Mouse (Mus musculus) adrenal gland, postnatal 14 days (tissue): ENCODE measurements around the gene Hist1h3d. TPM values are rescaled to one million over a fixed set of nuclear protein-coding genes. Genes with fewer than 3 reads are reported as not detected.
"Not testable (repeated sequence)": the region's sequence is repeated elsewhere in the genome, so short reads cannot be mapped to it uniquely, and the experiment has no call there.

Experiments used
- DNase-seq: peaks from one replicate; pipeline ENCODE4 v3.0.0; 2021; ENCODE audit warnings: mixed read lengths
- long read RNA-seq, 2 experiments: library from polyadenylated mRNA; stranded (forward); transcript quantifications; one replicate each; pipeline ENCODE4 v2.0.0; 2021
- total RNA-seq: library from RNA; stranded (reverse); gene quantifications from 2 replicates; pipeline ENCODE4 v1.2.3, GENCODE M21; 2021

The Hist1h3d gene
- total RNA-seq, result 27.2 and 39.2 TPM in 2 replicates
- long read RNA-seq, experiment 1, result 0 reads
- long read RNA-seq, experiment 2, partial matches to known transcripts, result 0 of 1 reads
- long read RNA-seq, experiment 2, other reads (novel, unspliced or antisense), result 0 of 1 reads

DNA sequence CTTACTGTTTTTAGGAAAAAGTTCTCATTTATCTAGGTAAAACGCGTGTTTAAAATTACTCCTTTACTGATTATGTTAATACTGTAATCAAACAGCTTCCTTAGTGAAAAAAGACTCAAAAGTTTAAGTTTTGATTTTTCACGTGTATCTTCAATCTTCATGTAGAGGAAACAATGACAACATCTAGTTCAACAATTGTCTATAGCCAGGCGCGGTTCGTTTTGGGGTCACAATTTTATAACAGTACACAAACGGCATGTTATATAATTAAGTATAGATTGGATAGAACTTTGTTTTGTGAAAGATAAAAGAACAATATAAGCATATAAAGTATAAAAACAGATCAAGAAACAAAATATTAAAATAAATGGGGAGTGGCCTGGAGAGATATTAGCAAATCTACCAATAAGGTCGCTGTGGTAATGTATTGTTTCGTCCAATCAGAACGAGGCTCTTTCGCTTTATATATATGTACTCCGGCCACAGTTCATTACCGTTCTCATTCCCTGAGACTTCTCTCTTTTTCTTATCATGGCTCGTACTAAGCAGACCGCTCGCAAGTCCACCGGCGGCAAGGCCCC, at the start of gene Hist1h3d:
Gene Hist1h3d, plus strand, starts transcription at position 493 of the 581 bp plus-strand sequence.
- DNase-seq, result peak; percentile 53

- no peak for DNase-seq
Measured at GRCm38 (mm10) chr13:23525901-23526300, 49.7 kb upstream of the Hist1h3d start.

- DNase-seq, result peak; percentile 93
Measured at GRCm38 (mm10) chr13:23526312-23526711, 49.3 kb upstream of the Hist1h3d start.

DNA sequence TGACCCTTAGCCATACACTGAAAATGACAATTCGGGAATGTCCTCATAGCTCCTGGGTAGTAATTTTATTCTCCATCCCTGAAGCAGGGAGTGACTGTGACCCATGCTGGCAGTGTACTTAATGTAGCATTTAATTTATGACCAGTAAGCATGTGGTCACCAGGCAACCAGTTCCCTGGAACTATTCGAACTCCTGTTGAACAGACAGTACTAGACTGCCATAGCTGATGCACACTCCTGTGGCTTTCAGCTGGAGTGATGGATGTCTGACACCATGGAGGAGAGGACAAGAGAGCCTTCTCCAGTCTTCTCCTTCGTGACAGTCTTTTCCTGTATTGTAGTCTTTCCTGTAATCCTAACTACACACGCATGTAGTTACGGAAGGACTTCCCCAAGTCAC, 46.6 kb upstream of the Hist1h3d start:
- no peak for DNase-seq

DNA sequence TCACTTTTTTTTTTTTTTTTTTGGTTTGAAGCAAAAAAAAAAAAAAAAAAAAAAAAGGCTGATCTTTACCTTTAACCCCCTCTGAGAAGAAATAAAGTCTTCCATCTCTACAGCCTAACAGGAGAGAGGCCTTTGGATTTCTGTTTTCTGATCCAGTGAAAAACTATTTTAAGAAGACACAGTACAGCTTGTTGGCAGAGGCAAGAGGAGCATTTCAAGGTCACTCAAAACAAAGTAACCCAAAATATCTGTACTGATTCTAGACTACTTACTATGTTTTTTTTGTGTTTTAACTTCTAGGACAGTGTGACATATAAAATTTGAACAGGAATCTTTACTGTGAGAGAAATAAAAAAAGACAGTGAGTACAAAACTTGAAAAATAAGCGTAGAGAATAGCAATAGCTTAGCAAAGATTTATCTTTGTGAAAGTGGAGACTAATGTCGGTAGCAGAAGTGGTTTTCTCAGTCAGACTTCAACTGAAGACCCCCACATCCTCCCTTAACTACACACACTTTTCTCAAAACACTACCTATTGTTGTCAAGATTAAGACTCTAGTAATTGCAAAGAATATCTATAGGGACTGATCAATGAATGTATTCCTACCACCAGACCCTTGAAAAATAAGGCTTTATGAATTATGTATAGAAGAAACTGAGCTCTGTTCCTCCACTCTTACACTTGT, 45.9 kb upstream of the Hist1h3d start:
- DNase-seq, result no peak

DNA sequence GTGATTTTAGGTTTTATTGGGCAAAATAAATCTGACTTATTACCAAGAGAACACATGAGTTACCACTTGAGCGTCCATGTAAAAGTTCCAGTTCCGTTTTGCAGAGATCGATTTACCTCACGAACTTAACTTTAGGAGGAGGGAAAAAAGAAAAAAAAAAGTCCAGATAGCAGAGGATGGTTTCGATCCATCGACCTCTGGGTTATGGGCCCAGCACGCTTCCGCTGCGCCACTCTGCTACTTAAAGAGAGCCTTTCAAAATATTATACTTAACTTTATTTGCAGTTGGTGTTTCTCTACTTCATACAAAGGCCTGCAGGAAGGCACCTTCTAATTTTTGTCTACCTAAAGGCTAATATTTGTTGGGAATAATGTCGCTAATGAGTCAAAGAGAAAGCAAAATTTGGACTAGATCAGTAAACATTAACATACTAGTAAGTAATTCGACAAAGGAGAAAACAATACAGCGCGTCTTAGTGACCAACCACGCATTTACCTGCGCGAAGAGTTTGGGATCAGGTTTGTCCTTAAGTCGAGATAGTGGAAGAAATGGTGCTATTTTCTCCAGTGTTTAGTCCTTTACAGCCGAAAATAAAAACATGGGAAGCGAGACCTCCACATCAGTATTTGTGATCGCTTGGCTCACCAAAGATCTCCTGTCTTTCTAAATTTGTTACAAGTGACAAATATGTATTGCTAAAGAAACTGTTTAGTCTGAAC, 45.2 kb upstream of the Hist1h3d start:
- peak; percentile 68 for DNase-seq

- DNase-seq, result peak; percentile 98
Measured at GRCm38 (mm10) chr13:23530901-23531875, 44.4 kb upstream of the Hist1h3d start, which contains the start of gene Hist1h4h. TSS of gene Hist1h4h (plus strand) at chr13:23531050.

GRCm38 (mm10) chr13:23532262-23533075, 43.1 kb upstream of the Hist1h3d start:
- DNase-seq, result no peak

DNA sequence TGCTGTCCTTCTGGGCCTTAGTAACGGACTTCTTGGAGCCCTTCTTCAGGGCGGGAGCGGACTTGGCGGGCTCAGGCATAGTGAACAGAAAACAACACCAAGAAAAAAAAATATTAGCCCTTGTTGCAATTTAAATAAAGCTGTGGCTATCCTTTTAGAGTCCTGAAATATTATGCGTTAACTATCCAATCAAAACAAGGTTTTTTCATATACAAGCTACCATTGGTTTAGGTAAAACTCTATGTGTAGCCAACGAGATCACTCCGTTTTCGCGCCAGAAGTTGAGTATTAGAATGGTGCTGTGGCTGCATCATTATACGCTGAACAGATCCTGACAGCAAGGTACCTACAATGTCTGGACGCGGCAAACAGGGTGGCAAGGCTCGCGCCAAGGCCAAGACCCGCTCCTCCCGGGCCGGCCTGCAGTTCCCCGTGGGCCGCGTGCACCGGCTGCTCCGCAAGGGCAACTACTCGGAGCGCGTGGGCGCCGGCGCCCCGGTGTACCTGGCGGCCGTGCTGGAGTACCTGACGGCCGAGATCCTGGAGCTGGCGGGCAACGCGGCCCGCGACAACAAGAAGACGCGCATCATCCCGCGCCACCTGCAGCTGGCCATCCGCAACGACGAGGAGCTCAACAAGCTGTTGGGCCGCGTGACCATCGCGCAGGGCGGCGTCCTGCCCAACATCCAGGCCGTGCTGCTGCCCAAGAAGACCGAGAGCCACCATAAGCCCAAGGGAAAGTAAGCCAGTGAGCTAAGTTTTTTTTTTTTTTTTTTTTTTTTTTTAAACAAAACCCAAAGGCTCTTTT, 41.8 kb upstream of the Hist1h3d start, which contains the start of gene Hist1h2af:
Gene Hist1h2af, plus strand, starts transcription at position 347 of the 808 bp plus-strand sequence.
- DNase-seq, result peak; percentile 76

GRCm38 (mm10) chr13:23534368-23535131, 41.0 kb upstream of the Hist1h3d start:
- DNase-seq, result peak; percentile 59

DNA sequence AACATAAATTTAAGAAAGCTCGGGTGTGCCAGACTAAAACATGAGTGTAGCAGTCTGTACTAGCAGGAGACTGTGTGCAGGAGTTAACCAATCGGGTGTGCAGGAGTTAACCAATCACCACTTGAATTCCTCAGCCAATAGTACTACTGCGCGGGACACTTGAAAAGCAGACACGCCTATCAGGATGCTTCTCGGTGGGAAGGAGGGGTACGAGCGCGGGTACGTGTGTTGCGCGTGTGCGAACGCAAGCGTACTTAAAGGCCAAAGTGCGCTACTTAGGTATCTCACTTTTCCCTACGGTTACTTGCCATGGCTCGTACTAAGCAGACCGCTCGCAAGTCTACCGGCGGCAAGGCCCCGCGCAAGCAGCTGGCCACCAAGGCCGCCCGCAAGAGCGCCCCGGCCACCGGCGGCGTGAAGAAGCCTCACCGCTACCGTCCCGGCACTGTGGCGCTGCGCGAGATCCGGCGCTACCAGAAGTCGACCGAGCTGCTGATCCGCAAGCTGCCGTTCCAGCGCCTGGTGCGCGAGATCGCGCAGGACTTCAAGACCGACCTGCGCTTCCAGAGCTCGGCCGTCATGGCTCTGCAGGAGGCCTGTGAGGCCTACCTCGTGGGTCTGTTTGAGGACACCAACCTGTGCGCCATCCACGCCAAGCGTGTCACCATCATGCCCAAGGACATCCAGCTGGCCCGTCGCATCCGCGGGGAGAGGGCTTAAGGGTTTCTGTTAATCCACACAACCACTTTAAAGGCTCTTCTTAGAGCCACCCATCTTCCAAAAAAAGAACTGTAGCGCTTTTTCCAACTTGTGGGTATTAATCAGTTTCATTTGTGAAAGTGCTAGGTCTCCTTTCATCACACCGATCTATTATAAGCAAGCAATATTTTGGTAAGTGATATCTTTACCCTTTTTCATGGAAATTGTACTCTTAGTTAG, 40.2 kb upstream of the Hist1h3d start, which contains the start of gene Hist1h3g:
Gene Hist1h3g, plus strand, starts transcription at position 286 of the 939 bp plus-strand sequence.
- DNase-seq, result peak; percentile 92

- DNase-seq, result no peak
Measured at GRCm38 (mm10) chr13:23536076-23536822, 39.3 kb upstream of the Hist1h3d start.

DNA sequence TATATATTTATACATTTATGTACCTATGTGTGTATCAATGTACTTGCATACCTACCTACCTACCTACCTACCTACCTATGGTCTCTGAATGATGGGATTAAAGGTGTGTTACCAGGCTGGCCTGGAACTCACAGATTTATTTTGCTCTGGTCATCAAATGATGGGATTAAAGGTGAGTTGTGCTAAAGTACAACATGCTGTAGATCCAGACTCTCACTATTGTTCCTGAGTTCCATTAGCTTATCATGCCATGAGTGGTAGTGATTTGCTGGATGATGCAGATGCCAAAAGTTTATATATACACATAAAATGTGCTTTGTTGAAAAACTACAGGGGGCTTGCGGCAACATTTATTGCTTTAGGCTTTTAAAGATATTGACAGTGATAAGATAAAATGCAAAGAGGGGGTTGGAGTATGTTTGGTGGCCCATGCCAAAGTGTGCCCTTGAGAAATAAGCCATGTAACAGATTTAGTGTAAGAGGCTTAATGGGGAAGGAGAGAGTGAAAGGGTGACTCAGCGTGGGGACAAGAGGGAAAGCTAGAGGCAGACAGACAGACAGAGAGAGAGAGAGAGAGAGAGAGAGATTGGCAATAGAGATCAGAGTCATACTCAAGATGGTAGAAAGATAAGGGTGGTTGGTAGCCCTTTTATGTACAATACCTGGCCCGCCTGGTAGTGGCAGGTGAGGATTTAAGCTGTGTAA, 38.4 kb upstream of the Hist1h3d start:
- DNase-seq, result no peak

DNA sequence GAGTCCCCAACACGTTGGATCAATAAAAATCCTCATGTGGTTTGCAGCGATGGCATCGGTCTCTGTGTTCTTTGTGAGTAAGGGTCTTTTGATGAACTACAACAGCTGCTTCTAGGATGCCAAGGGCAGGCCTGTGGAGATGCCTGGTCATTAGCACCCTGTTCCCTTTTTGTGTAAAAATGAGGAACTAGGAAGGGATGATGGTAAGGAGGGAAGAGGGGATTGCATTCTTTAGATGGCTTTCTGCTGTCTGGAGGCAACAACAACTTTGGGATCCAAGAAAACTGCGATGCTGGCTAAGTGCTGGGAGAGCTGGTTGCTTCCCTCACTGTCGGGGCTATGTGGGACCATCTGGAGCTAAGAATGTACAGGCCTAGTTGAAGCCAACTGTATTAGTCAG, 37.3 kb upstream of the Hist1h3d start:
- DNase-seq, result no peak

DNA sequence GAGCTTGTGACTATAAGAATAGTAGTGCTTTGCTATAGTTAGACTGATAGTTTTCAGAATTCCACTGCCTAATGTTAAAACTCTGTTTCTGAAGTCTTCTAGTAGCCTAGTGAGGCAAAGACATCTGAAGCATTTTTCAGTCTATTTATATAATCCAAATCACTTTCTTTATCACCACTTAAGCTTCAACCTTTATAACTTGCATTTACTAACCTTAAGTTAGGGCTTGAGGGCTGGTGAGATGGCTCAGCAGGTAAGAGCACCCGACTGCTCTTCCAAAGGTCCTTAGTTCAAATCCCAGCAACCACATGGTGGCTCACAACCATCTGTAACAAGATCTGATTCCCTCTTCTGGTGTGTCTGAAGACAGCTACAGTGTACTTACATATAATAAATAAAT, 35.7 kb upstream of the Hist1h3d start:
- not testable (repeated sequence) for DNase-seq

- no peak for DNase-seq
Measured at GRCm38 (mm10) chr13:23541497-23541896, 34.1 kb upstream of the Hist1h3d start.
